Mouse (Mus musculus) granulocyte monocyte progenitor cell, adult 5-6 weeks (primary cell): Measurements from ENCODE around the gene Tmem120b. TPM values are rescaled to one million over a fixed set of nuclear protein-coding genes. Genes with fewer than 3 reads are reported as not detected.
A peak's percentile ranks its signal among the peaks of the same experiment; 100 is the strongest.

Source experiments
- ATAC-seq: replicated peaks from 2 replicates; pipeline ENCODE4 v1.8.0; 2016; ENCODE audit warnings: mild to moderate bottlenecking, moderate TSS enrichment, inconsistent platforms; ENCODE audit not compliant: poor library complexity, severe bottlenecking
- total RNA-seq, 2 experiments: library from RNA; stranded (forward) in 1 of 2; stranded (reverse) in 1 of 2; fragments of 200-712, 200-1000 nt in 1 of 2; fragments of >200 nt in 1 of 2; fragmentation: Nextera tagmentation in 1 of 2; gene quantifications; 2 replicates each; pipeline ENCODE4 v1.2.3; 2014 to 2017

Tmem120b gene
- total RNA-seq, 2 experiments from 2014 or later, result 2.3 to 3.1 TPM

DNA sequence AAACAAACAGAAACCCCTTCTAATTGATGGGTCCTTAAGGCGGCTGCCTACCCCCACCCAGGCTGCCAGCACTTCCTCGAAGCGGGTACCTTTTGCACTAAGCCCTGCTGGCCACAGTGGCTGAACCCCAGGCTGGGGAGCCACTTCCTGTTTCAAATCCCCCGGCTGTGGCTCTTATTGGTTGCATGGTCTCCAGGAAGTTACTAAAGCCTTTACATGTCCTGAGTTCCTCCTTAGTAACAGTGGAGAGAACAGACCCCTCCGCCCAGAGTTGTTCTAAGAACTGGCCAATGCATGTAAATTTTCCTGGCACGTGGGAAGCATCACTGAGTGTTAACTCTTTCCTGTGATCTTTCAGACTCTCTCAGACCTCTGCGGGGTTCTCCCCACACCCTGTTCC is 82.9 kb downstream of the Tmem120b start:
- peak; percentile 83 for ATAC-seq

DNA sequence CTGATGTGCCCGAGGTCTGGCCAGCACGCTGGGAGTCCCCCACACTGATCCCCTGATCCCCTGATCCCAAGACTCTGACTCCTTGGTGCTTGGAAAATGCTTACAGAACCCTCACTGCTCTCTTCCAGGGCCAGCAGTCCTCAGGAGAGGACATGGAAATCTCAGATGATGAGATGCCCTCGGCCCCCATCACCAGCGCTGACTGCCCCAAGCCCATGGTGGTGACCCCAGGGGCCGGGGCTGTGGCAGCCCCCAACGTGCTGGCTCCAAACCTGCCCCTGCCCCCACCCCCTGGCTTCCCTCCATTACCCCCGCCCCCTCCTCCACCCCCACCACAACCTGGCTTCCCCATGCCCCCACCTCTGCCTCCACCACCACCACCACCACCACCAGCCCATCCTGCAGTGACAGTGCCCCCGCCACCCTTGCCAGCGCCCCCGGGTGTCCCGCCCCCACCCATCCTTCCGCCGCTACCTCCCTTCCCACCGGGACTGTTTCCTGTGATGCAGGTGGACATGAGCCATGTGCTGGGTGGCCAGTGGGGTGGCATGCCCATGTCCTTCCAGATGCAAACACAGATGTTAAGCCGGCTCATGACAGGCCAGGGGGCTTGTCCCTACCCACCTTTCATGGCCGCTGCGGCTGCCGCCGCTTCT is 83.6 kb downstream of the Tmem120b start:
- no peak for ATAC-seq

DNA sequence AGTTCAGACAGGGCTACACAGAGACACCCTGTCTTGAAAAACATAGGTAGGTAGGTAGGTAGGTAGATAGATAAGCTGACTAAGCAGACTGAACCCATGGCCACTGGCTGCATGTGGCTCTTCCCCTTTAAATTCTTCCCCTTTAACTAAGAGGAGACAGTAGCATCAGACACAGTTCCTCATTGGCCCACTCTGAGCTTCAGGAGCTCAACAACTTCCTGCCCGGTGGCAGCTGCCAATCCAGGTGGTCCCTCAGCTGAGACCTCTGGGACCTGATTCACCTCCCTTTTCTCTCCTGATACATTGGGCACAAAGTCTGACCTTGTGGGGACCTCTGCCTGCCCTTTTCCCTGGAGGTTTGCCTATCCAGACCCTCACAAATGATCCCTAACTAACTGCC is 84.7 kb downstream of the Tmem120b start:
- ATAC-seq, result 0 out of 2 replicates have a peak, but pooled peaks have one; percentile 11

DNA sequence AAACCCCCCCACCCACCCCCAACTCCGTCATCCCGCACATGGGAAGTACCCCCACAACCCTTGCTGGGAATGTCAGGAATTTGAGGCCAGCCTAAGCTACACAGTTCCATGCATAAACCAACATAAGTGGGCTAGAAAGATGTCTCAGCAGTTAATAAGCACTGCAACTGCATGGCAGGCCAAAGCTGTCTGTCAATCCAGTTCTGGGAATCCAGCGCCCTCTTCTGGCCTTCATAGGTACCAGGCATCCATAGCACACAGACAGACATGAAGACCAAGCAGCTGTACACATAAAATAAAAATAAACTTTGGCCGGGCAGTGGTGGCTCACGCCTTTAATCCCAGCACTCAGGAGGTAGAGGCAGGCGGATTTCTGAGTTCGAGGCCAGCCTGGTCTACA is 87.2 kb downstream of the Tmem120b start:
- peak; percentile 26; the same call in 1 of the 2 replicates for ATAC-seq

DNA sequence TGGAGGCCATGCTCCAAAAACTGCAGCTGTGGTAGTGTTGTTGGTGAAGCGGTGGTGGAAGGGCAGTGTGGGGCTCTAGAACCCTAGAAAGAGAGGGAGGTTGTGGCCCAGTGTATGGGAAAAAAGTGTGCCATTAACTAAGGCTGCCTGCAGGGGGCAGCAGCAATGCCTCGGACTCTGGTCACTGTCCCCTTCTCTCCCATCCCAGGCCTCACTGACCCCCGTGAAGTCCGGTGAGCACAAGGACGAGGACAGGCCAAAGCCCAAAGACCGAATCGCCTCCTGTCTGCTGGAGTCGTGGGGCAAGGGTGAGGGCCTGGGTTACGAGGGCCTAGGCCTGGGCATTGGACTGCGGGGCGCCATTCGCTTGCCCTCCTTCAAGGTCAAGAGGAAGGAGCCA is 88.5 kb downstream of the Tmem120b start:
- no peak for ATAC-seq

DNA sequence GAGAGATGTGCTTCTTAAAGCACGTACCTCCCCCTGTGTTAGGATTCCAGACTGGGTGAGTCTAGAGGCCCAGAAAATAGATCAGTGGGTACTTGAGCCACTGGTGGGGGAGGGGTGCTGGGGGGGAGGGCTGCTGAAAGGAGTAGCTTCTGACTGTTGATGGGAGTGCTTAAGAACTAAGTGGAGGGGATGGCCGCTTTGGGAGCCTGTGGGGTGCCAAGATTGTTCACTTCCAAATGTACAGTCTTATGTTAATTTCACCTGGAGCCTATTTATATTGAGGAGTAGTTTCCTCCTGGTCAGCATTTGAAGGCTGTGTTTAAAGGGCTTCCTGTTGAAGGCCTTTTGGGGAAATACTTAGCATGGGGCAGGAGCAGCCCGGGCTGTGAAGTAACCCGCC is 89.8 kb downstream of the Tmem120b start:
- ATAC-seq, result no peak

DNA sequence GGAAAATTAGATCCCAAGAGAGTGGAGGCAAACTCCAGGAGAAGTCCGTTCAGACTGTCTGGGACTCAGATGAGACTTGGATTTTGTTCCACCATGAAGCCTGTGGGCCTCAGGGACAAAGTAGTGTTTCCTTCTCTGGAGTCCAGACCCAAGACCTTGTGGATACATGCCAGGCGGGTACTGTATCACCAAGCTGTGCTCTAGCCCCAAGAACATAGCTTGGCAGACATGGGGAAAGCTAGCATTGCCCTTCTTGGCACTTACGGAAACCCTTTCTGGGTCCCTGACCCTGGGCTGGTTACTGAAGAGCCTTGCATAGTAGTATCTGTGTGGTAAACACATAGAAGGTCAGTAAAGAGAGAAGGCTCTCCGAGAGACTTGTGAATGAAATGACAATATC is 91.2 kb downstream of the Tmem120b start:
- no peak for ATAC-seq

DNA sequence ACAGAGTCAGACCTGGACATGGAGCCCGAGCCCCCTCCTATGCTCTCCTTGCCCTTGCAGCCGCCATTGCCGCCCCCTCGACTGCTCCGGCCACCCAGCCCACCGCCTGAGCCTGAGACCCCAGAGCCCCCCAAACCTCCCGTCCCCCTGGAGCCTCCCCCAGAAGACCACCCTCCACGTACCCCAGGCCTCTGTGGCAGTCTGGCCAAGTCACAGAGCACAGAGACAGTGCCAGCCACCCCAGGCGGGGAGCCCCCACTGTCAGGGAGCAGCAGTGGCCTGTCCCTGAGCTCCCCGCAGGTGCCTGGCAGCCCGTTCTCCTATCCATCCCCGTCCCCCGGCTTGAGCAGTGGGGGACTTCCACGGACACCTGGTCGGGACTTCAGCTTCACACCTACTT is 91.7 kb downstream of the Tmem120b start:
- no peak for ATAC-seq

DNA sequence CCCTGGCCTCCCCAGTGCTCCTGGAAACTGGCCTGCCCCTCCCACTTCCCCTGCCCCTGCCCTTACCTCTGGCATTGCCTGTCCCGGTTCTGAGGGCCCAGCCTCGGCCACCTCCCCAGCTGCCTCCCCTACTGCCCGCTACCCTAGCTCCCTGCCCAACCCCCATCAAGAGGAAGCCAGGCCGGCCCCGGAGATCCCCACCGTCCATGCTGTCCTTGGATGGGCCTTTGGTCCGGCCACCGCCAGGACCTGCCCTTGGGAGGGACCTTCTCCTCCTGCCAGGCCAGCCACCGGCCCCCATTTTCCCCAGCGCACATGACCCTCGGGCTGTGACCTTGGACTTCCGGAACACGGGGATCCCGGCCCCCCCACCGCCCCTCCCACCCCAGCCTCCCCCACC is 92.1 kb downstream of the Tmem120b start:
- no peak for ATAC-seq

DNA sequence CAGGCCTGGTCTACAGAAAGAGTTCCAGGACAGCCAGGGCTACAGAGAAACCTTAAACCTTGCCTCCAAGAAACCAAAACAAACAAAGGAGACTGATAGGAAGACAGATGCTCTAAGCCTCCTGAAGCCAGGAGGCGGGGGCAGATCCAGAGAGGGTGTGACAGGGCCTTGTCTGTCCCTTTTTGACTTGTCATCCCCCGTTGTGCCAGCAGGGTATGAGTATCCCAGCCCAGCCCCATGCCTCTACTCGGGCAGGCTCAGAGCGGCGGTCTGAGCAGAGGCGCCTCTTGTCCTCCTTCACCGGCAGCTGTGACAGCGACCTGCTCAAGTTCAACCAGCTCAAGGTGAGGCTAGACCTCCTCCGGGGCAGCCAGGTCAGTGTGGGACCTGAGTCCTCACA is 94.7 kb downstream of the Tmem120b start:
- peak; percentile 18; the same call in 1 of the 2 replicates for ATAC-seq

DNA sequence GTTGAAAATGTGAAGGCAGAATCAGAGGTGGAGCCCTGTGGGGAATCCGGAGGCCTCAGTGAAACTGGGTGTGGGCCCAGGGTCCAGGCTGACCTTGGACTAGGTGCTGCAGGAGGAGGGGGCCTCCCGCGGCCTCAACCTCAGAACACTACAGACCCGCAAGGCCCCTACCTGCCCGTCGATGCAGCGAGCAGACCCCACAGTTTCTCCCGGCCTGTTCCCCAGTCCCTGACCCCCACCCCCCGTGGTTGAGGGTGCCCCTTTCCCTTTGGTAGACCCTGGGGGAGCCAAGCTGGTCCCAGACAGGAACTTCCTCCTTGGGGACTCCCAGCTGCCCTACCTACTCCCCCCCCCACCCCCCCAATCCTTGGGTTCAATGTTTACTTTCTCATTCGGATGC is 98.2 kb downstream of the Tmem120b start:
- ATAC-seq, result no peak

Other genes starting within 250 kb of the Tmem120b start
- gene Anapc5, start 247.1 kb upstream of the Tmem120b start, total RNA-seq (2014; fragmentation: Nextera tagmentation), result 306 and 321 TPM in 2 replicates
- 339 and 341 TPM in 2 replicates for gene Anapc5, start 247.1 kb upstream of the Tmem120b start, total RNA-seq (2017)
- 19.2 and 20.4 TPM in 2 replicates for gene Rnf34, start 218.4 kb upstream of the Tmem120b start, total RNA-seq (2014; fragmentation: Nextera tagmentation)
- 17.5 and 21.6 TPM in 2 replicates for gene Rnf34, start 218.4 kb upstream of the Tmem120b start, total RNA-seq (2017)
- gene Kdm2b, start 78.6 kb upstream of the Tmem120b start, total RNA-seq (2014; fragmentation: Nextera tagmentation), result 42.8 and 63.5 TPM in 2 replicates
- gene Kdm2b, start 78.6 kb upstream of the Tmem120b start, total RNA-seq (2017), result 54.8 and 58.7 TPM in 2 replicates
- 40.9 and 43.8 TPM in 2 replicates for gene Orai1, start 53.3 kb upstream of the Tmem120b start, total RNA-seq (2014; fragmentation: Nextera tagmentation)
- gene Orai1, start 53.3 kb upstream of the Tmem120b start, total RNA-seq (2017), result 15.6 and 22.4 TPM in 2 replicates
- 0.58 TPM in 1 of 2 replicates, not detected in the other for gene Morn3, start 21.4 kb upstream of the Tmem120b start, total RNA-seq (2014; fragmentation: Nextera tagmentation)
- gene Morn3, start 21.4 kb upstream of the Tmem120b start, total RNA-seq (2017), result not detected in 2 replicates
- gene Rhof, start 64.3 kb downstream of the Tmem120b start, total RNA-seq (2014; fragmentation: Nextera tagmentation), result 1.5 TPM in 1 of 2 replicates, not detected in the other
- 0.26 and 1.6 TPM in 2 replicates for gene Rhof, start 64.3 kb downstream of the Tmem120b start, total RNA-seq (2017)
- 29.5 and 37.5 TPM in 2 replicates for gene Setd1b, start 73.8 kb downstream of the Tmem120b start, total RNA-seq (2014; fragmentation: Nextera tagmentation)
- gene Setd1b, start 73.8 kb downstream of the Tmem120b start, total RNA-seq (2017), result 1.2 TPM in 2 replicates
- gene Psmd9, start 101.0 kb downstream of the Tmem120b start, total RNA-seq (2014; fragmentation: Nextera tagmentation), result 26.5 and 45.9 TPM in 2 replicates
- gene Psmd9, start 101.0 kb downstream of the Tmem120b start, total RNA-seq (2017), result 15.5 and 25.2 TPM in 2 replicates
- not detected in 2 replicates for gene Hpd, start 114.3 kb downstream of the Tmem120b start, total RNA-seq (2014; fragmentation: Nextera tagmentation)
- gene Hpd, start 114.3 kb downstream of the Tmem120b start, total RNA-seq (2017), result not detected in 2 replicates
- 0.99 TPM in 1 of 2 replicates, not detected in the other for gene Wdr66, start 183.7 kb downstream of the Tmem120b start, total RNA-seq (2014; fragmentation: Nextera tagmentation)
- gene Wdr66, start 183.7 kb downstream of the Tmem120b start, total RNA-seq (2017), result not detected in 2 replicates